Mouse (Mus musculus): Measurements from ENCODE around the gene Fam83e. TPM values are rescaled to one million over a fixed set of nuclear protein-coding genes. Genes with fewer than 3 reads are reported as not detected.

Gene Fam83e
- total and polyA plus RNA-seq, 3 experiments, result 0.13 to 1.3 (median 0.74) TPM

DNA sequence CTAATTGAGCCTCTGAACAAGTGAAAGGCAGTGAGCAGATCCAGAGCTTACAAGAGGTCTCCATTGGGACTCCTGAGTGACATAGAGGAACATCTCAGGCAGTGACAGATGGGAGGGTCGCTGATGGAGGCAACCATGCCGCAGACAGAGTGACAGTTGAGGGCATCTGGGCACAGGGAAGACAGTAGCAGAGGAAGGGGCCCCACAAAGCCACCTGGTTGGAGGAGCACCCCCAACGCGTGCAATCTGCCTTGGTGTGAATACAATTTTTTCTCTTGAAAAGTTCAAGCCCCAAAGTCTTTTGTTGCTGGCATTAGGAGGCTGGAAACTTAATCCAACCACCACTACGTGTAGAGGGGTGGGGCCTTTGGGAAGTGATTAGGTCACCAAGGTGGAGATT, 39.1 kb downstream of the Fam83e start:
- H3K27ac ChIP-seq (ENCODE audit: insufficient read depth, low read depth), result no peak overlapping the region
- peaks cover 50% of the 10 kb centered on the region for H3K27me3 ChIP-seq (replicated peaks)
- dilution Hi-C loops (cut with MboI; ENCODE audit: extremely low pct_ligation_motif_present, extremely low pct_unique_long_range_greater_than_20kb, low sequenced_read_pairs) (no loop called here), in situ Hi-C loops (cut with MboI; ENCODE audit: low pct_ligation_motif_present, low pct_unique_long_range_greater_than_20kb, low sequenced_read_pairs) (no loop called here)
- H3K4me2 ChIP-seq (ENCODE audit: insufficient read depth, low read depth, poor library complexity, severe bottlenecking), result no peak overlapping the region
- no peak overlapping the region for H3K4me3 ChIP-seq (replicated peaks in 1 of 3; ENCODE audit: low read depth in 2 of 3, low read length in 2 of 3, poor library complexity in 1 of 3)
- no peak for DNase-seq (ENCODE audit: extremely low read depth)
- 0 out of 4 replicates have a peak, but pooled peaks cover 0 to under 1% of the 10 kb centered on the region in 2 experiments for H3K4me1 ChIP-seq (ENCODE audit: control insufficient read depth in 1 of 2, insufficient read depth in 2 of 2)
- TF ChIP-seq USF1 (IDR thresholded peaks at IDR 0.05; ENCODE audit: low read depth, low read length), result no peak
- TF ChIP-seq RCOR1 (conservative IDR thresholded peaks at IDR 0.05; ENCODE audit: low read depth, low read length), result no peak
- no peak for TF ChIP-seq ZC3H11A (IDR thresholded peaks at IDR 0.05; ENCODE audit: low read depth, low read length)
- TF ChIP-seq SMC3 (IDR thresholded peaks at IDR 0.05; ENCODE audit: low read depth, low read length), result no peak
- no peak for TF ChIP-seq NELFE (IDR thresholded peaks at IDR 0.05; ENCODE audit: low read depth, low read length)
- TF ChIP-seq ELF1 (IDR thresholded peaks at IDR 0.05; ENCODE audit: low read depth, low read length), result no peak
- H3K9ac ChIP-seq (ENCODE audit: insufficient read depth, low read depth), result no peak overlapping the region
- no peaks in the 10 kb centered on the region for H3K9me3 ChIP-seq (replicated peaks; ENCODE audit: low read length)
- H3K79me2 ChIP-seq (replicated peaks; ENCODE audit: control insufficient read depth, extremely low read depth, insufficient read depth, poor library complexity, severe bottlenecking), result no peaks in the 10 kb centered on the region
- no peaks in the 10 kb centered on the region for H3K36me3 ChIP-seq (replicated peaks in 1 of 2; ENCODE audit: control insufficient read depth in 1 of 2, insufficient read depth in 1 of 2, low read length in 1 of 2)

DNA sequence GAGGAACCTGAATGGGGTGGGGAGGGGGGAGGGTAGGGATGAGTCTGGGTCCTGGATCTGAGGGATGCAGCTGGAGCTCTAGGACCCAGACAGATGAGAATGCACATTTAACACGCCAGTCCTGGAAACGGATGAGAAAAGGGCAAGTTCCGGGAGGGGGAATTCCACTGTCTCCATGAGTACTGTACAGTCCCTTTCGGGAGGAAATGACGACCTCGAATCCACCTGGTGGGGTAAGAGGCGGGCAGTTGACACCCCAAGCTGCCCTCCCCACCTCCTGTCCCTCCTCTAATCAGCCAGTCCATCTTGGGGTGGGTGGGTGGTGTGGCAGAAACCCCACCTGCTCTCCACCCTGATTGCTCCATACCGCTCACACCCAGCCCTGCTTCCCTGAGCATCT, 45.0 kb downstream of the Fam83e start:
- in situ Hi-C loops (cut with MboI; ENCODE audit: low pct_ligation_motif_present, low pct_unique_long_range_greater_than_20kb, low sequenced_read_pairs), result no loop called here
- H3K27ac ChIP-seq (ENCODE audit: insufficient read depth, low read depth), result no peak overlapping the region
- peaks cover 9% of the 10 kb centered on the region for H3K27me3 ChIP-seq (replicated peaks)
- no peak overlapping the region for H3K4me3 ChIP-seq (replicated peaks in 1 of 3; ENCODE audit: low read depth in 2 of 3, low read length in 2 of 3, poor library complexity in 1 of 3)
- H3K4me2 ChIP-seq (ENCODE audit: insufficient read depth, low read depth, poor library complexity, severe bottlenecking), result no peak overlapping the region
- no peak for TF ChIP-seq GABPA (IDR thresholded peaks at IDR 0.05; ENCODE audit: insufficient replicate concordance, low read depth, low read length)
- no peak for TF ChIP-seq MAX (IDR thresholded peaks at IDR 0.05; ENCODE audit: low read length)
- H3K36me3 ChIP-seq (replicated peaks in 1 of 2; ENCODE audit: control insufficient read depth in 1 of 2, insufficient read depth in 1 of 2, low read length in 1 of 2), result no peaks in the 10 kb centered on the region
- no peak overlapping the region for H3K9ac ChIP-seq (ENCODE audit: insufficient read depth, low read depth)
- no peak for DNase-seq (ENCODE audit: extremely low read depth)
- H3K79me2 ChIP-seq (replicated peaks; ENCODE audit: control insufficient read depth, extremely low read depth, insufficient read depth, poor library complexity, severe bottlenecking), result no peaks in the 10 kb centered on the region
- dilution Hi-C loops (cut with MboI; ENCODE audit: extremely low pct_ligation_motif_present, extremely low pct_unique_long_range_greater_than_20kb, low sequenced_read_pairs), result no loop called here
- peaks cover 10 to 16% of the 10 kb centered on the region in 2 experiments for H3K4me1 ChIP-seq (ENCODE audit: control insufficient read depth in 1 of 2, insufficient read depth in 2 of 2)
- no peaks in the 10 kb centered on the region for H3K9me3 ChIP-seq (replicated peaks; ENCODE audit: low read length)

DNA sequence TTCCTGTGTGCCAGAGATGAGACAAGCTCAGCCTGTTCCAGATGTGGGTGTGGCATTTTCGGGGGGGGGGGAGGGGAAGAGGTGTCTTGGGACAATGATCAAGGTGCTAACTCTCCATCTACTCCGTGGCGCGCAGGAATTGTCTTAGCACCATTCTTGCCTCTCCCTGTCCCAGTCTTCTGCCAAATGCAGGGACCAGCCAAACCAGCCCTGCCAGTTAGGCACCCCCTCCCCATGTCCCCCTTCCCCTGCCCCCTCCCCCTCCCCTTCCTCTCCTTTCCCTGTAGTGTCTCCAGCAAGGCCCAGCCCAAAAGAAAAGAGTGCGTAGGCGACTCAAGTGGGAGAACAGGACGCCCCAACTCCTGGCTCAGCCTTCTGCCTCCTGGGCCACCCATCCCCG, 45.8 kb downstream of the Fam83e start:
- no peaks in the 10 kb centered on the region for H3K79me2 ChIP-seq (replicated peaks; ENCODE audit: control insufficient read depth, extremely low read depth, insufficient read depth, poor library complexity, severe bottlenecking)
- in situ Hi-C loops (cut with MboI; ENCODE audit: low pct_ligation_motif_present, low pct_unique_long_range_greater_than_20kb, low sequenced_read_pairs) (no loop called here), dilution Hi-C loops (cut with MboI; ENCODE audit: extremely low pct_ligation_motif_present, extremely low pct_unique_long_range_greater_than_20kb, low sequenced_read_pairs) (no loop called here)
- DNase-seq (ENCODE audit: extremely low read depth), result no peak
- H3K27ac ChIP-seq (ENCODE audit: insufficient read depth, low read depth), result no peak overlapping the region
- H3K9ac ChIP-seq (ENCODE audit: insufficient read depth, low read depth), result no peak overlapping the region
- peaks cover 12 to 18% of the 10 kb centered on the region in 2 experiments for H3K4me1 ChIP-seq (ENCODE audit: control insufficient read depth in 1 of 2, insufficient read depth in 2 of 2)
- H3K36me3 ChIP-seq (replicated peaks in 1 of 2; ENCODE audit: control insufficient read depth in 1 of 2, insufficient read depth in 1 of 2, low read length in 1 of 2), result no peaks in the 10 kb centered on the region
- TF ChIP-seq MAX (IDR thresholded peaks at IDR 0.05; ENCODE audit: low read length) (no peak), MYC (IDR thresholded peaks at IDR 0.05; ENCODE audit: low read depth, low read length) (no peak), ZKSCAN1 (IDR thresholded peaks at IDR 0.05; ENCODE audit: borderline replicate concordance, low read depth, low read length) (no peak), ZMIZ1 (IDR thresholded peaks at IDR 0.05; ENCODE audit: low read depth, low read length) (no peak), PAX5 (IDR thresholded peaks at IDR 0.05; ENCODE audit: low read length) (no peak), ELF1 (IDR thresholded peaks at IDR 0.05; ENCODE audit: low read depth, low read length) (no peak), GABPA (IDR thresholded peaks at IDR 0.05; ENCODE audit: insufficient replicate concordance, low read depth, low read length) (no peak), ETS1 (conservative IDR thresholded peaks at IDR 0.05; ENCODE audit: low read depth, low read length) (no peak), POLR2A (IDR thresholded peaks at IDR 0.05; ENCODE audit: low read depth, low read length) (no peak), SMC3 (IDR thresholded peaks at IDR 0.05; ENCODE audit: low read depth, low read length) (no peak), POLR2AphosphoS2 (IDR thresholded peaks at IDR 0.05; ENCODE audit: low read depth, low read length) (no peak), USF1 (IDR thresholded peaks at IDR 0.05; ENCODE audit: low read depth, low read length) (no peak), JUN (IDR thresholded peaks at IDR 0.05; ENCODE audit: insufficient read depth, low read depth, low read length) (no peak), UBTF (IDR thresholded peaks at IDR 0.05; ENCODE audit: low read depth, low read length) (no peak), CTCF (conservative IDR thresholded peaks at IDR 0.05 in 1 of 2, IDR thresholded peaks at IDR 0.05 in 1 of 2; ENCODE audit: low read depth in 2 of 2, low read length in 2 of 2) (no peak)
- H3K4me2 ChIP-seq (ENCODE audit: insufficient read depth, low read depth, poor library complexity, severe bottlenecking), result no peak overlapping the region
- H3K9me3 ChIP-seq (replicated peaks; ENCODE audit: low read length), result no peaks in the 10 kb centered on the region
- peaks cover 8% of the 10 kb centered on the region for H3K27me3 ChIP-seq (replicated peaks)
- H3K4me3 ChIP-seq (replicated peaks in 1 of 3; ENCODE audit: low read depth in 2 of 3, low read length in 2 of 3, poor library complexity in 1 of 3), result no peak overlapping the region
